Mouse (Mus musculus): ENCODE results near the gene Mical1. TPM values are rescaled to one million over a fixed set of nuclear protein-coding genes. Genes with fewer than 3 reads are reported as not detected.

The Mical1 gene
- polyA plus RNA-seq (2012; fragmentation: generic; extraction: Trizol) = 10 to 100 TPM in 1 of 2 experiments, 1 to 10 TPM in 1; 7.6 to 18.9 TPM

DNA sequence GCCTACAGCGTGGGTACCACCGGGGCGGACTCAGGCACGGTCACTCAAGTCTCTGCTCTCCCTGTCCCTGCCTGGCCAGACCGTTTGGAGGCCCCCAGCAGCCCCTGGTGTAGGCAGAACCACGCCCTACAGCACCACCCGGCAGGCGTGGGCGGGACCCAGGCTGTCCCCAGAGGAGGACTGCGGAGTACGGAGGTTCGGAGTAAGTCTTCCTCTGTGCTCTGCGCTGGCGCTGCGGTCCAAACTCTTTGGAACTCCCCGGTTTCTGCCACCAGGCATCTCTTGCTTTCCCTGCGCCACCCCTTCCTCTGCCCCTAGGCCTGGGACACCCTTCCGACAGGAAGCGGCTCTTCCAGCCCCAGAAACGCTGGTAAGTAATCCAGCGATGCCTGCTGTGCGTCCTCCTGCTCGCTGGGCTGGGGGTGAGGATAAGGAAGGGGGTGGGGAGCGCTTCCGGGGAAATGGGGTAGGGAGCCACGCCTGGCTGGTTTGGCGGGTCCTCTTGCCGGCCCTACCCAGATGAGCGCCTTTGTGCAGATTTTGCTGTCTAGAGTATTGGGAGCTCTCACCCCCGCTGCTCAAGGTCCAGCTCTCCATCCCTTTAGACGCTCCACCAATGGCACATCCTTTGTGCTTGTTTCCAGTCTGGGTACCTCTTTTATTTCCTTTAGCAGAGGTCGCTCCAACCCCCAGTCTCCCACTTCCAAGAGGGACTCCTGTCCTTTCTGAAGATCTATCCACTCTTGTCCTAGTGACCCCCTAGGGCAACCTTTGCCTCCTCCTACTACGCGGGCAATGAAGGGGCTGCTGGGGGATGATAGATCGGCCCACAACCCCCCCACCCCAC, at the start of gene Mical1:
Gene Mical1, plus strand, starts transcription at position 144 of the 847 bp plus-strand sequence.

GRCm38 (mm10) chr10:41450137-41450670, 25.9 kb upstream of the Mical1 start, which contains the start of gene Zbtb24:
Gene Zbtb24, plus strand, starts transcription at chr10:41450383.

GRCm38 (mm10) chr10:41489708-41490517, 13.8 kb downstream of the Mical1 start, which contains the start of the genes Smpd2 and Ppil6:
Gene Smpd2, minus strand, starts transcription at chr10:41490369.
Gene Ppil6, plus strand, starts transcription at chr10:41490439.

GRCm38 (mm10) chr10:41518981-41519618, 43.0 kb downstream of the Mical1 start, which contains the start of gene Cd164:
Gene Cd164, plus strand, starts transcription at chr10:41519414.

Other genes starting within 250 kb of the Mical1 start
- 10 to 100 TPM in 1 of 2 experiments, 1 to 10 TPM in 1; 4.3 to 23.1 TPM for gene Fig4, start 173.1 kb upstream of the Mical1 start, polyA plus RNA-seq (2012; fragmentation: generic; extraction: Trizol)
- under 1 TPM; under 0.01 to 0.01 TPM for gene Ak9, start 172.3 kb upstream of the Mical1 start, polyA plus RNA-seq (2012; fragmentation: generic; extraction: Trizol)
- 10 to 100 TPM in 1 of 2 experiments, 1 to 10 TPM in 1; 1.9 to 13.6 TPM for gene Zbtb24, start 25.9 kb upstream of the Mical1 start, polyA plus RNA-seq (2012; fragmentation: generic; extraction: Trizol)
- 10 to 100 TPM; 30.5 to 64.0 TPM for gene Smpd2, start 14.1 kb downstream of the Mical1 start, polyA plus RNA-seq (2012; fragmentation: generic; extraction: Trizol)
- gene Ppil6, start 14.1 kb downstream of the Mical1 start, polyA plus RNA-seq (2012; fragmentation: generic; extraction: Trizol) = under 1 TPM; 0.05 to 0.28 TPM
- 10 to 100 TPM in 1 of 2 experiments, 1 to 10 TPM in 1; 9.6 to 53.6 TPM for gene Cd164, start 43.1 kb downstream of the Mical1 start, polyA plus RNA-seq (2012; fragmentation: generic; extraction: Trizol)
- under 1 TPM; 0.05 to 0.53 TPM for gene Ccdc162, start 240.3 kb downstream of the Mical1 start, polyA plus RNA-seq (2012; fragmentation: generic; extraction: Trizol)

Data from C3H10T1/2 (cell line).